Mouse (Mus musculus) bone marrow macrophage, adult 2 months (primary cell): ENCODE results near the gene Upk2.

Experiments used
- CTCF ChIP-seq: IDR thresholded peaks from 2 replicates; pipeline ENCODE4 v1.5.1; 2012; ENCODE audit warnings: low read depth, mild to moderate bottlenecking, low read length, moderate library complexity
- POLR2A ChIP-seq: IDR thresholded peaks from 2 replicates; pipeline ENCODE4 v1.6.1; 2012; ENCODE audit warnings: mild to moderate bottlenecking, low read depth, low read length, borderline replicate concordance

GRCm38 (mm10) chr9:44405011-44405410 lies 49.8 kb downstream of the Upk2 start:
- TF ChIP-seq CTCF, result no peak
- no peak for TF ChIP-seq POLR2A
